Mouse (Mus musculus): ENCODE measurements at regions not wholly inside any gene's neighbourhood (a gene's known extent, or its start where the extent isn't known, plus 50 kb on each side); places are given as distances from the start of the nearest gene placed in this dataset.
A peak's percentile ranks its signal among the peaks of the same experiment; 100 is the strongest.

- Histone ChIP-seq H3K9me3 (no peaks in the 10 kb centered on the region), H3K27me3 (no peaks in the 10 kb centered on the region), H3K36me3 (replicated peaks) (no peaks in the 10 kb centered on the region), H3K9ac (no peak overlapping the region), H3K27ac (no peak overlapping the region), H3K4me2 (no peak overlapping the region), H3K4me1 (no peaks in the 10 kb centered on the region), H3K4me3 (replicated peaks) (no peak overlapping the region)
- no peak for ATAC-seq (ENCODE audit: low FRiP score)
- 73% methylated on average over 1 of the region's 1 CpGs for WGBS
These were observed 3344.8 kb upstream of the Gm6569 start for GRCm38 (mm10) chr15:70489548-70489947.

- Histone ChIP-seq H3K4me1 (no peaks in the 10 kb centered on the region), H3K36me3 (replicated peaks) (no peaks in the 10 kb centered on the region), H3K27ac (no peak overlapping the region), H3K4me2 (no peak overlapping the region), H3K9me3 (no peaks in the 10 kb centered on the region), H3K9ac (no peak overlapping the region), H3K4me3 (replicated peaks) (no peak overlapping the region), H3K27me3 (no peaks in the 10 kb centered on the region)
- ATAC-seq (ENCODE audit: low FRiP score): no peak
- WGBS: 80% methylated on average over 2 of the region's 2 CpGs
These were observed 3327.1 kb upstream of the Gm6569 start for GRCm38 (mm10) chr15:70507046-70507818.

- H3K4me2 ChIP-seq: no peak overlapping the region
- no peaks in the 10 kb centered on the region for H3K27me3 ChIP-seq
- H3K9me3 ChIP-seq: no peaks in the 10 kb centered on the region
- H3K9ac ChIP-seq: no peak overlapping the region
- H3K4me1 ChIP-seq: no peaks in the 10 kb centered on the region
- 51% methylated on average over 4 of the region's 4 CpGs for WGBS
- H3K27ac ChIP-seq: no peak overlapping the region
- no peaks in the 10 kb centered on the region for H3K36me3 ChIP-seq (replicated peaks)
- no peak for ATAC-seq (ENCODE audit: low FRiP score)
- no peak overlapping the region for H3K4me3 ChIP-seq (replicated peaks)
These were observed 3313.8 kb upstream of the Gm6569 start for GRCm38 (mm10) chr15:70520551-70520950.

- Histone ChIP-seq H3K4me2 (peak overlapping the region; percentile 24), H3K27ac (peak overlapping the region; percentile 2; the same call in 1 of the 2 replicates), H3K27me3 (no peaks in the 10 kb centered on the region), H3K4me3 (replicated peaks) (no peak overlapping the region), H3K4me1 (peaks cover 14% of the 10 kb centered on the region), H3K9ac (no peak overlapping the region), H3K9me3 (no peaks in the 10 kb centered on the region), H3K36me3 (replicated peaks) (no peaks in the 10 kb centered on the region)
- WGBS: 32% methylated on average over 18 of the region's 18 CpGs
- ATAC-seq (ENCODE audit: low FRiP score): peak; percentile 84; the same call in 1 of the 2 replicates
These were observed 3279.4 kb upstream of the Gm6569 start for GRCm38 (mm10) chr15:70554773-70555582.

- Histone ChIP-seq H3K27me3 (no peaks in the 10 kb centered on the region), H3K4me2 (peak overlapping the region; percentile 24; the same call in 1 of the 2 replicates), H3K9ac (no peak overlapping the region), H3K4me1 (peaks cover 14% of the 10 kb centered on the region), H3K4me3 (replicated peaks) (no peak overlapping the region), H3K36me3 (replicated peaks) (no peaks in the 10 kb centered on the region), H3K27ac (peak overlapping the region; percentile 2; the same call in 1 of the 2 replicates), H3K9me3 (no peaks in the 10 kb centered on the region)
- no peak for ATAC-seq (ENCODE audit: low FRiP score)
- 55% methylated on average over 1 of the region's 1 CpGs for WGBS
These were observed 3278.8 kb upstream of the Gm6569 start for GRCm38 (mm10) chr15:70555583-70555894.

- ATAC-seq (ENCODE audit: low FRiP score): peak; percentile 57
- H3K36me3 ChIP-seq (replicated peaks): no peaks in the 10 kb centered on the region
- H3K9ac ChIP-seq: no peak overlapping the region
- H3K27ac ChIP-seq: no peak overlapping the region
- no peak overlapping the region for H3K4me2 ChIP-seq
- 13% methylated on average over 1 of the region's 1 CpGs for WGBS
- peaks cover 5% of the 10 kb centered on the region for H3K4me1 ChIP-seq
- no peaks in the 10 kb centered on the region for H3K9me3 ChIP-seq
- no peak overlapping the region for H3K4me3 ChIP-seq (replicated peaks)
- peaks cover 31% of the 10 kb centered on the region for H3K27me3 ChIP-seq
These were observed 3240.1 kb upstream of the Gm6569 start for GRCm38 (mm10) chr15:70594295-70594694.

GRCm38 (mm10) chr15:70600762-70601489 is 3233.4 kb upstream of the Gm6569 start:
- Histone ChIP-seq H3K9me3 (no peaks in the 10 kb centered on the region), H3K27me3 (peaks cover 14% of the 10 kb centered on the region), H3K36me3 (replicated peaks) (no peaks in the 10 kb centered on the region), H3K4me3 (replicated peaks) (no peak overlapping the region), H3K9ac (no peak overlapping the region), H3K4me1 (no peaks in the 10 kb centered on the region), H3K27ac (no peak overlapping the region), H3K4me2 (no peak overlapping the region)
- 56% methylated on average over 2 of the region's 2 CpGs for WGBS
- no peak for ATAC-seq (ENCODE audit: low FRiP score)

GRCm38 (mm10) chr15:70605251-70605650 is 3229.1 kb upstream of the Gm6569 start:
- Histone ChIP-seq H3K4me1 (no peaks in the 10 kb centered on the region), H3K27me3 (no peaks in the 10 kb centered on the region), H3K27ac (no peak overlapping the region), H3K4me2 (no peak overlapping the region), H3K9ac (no peak overlapping the region), H3K4me3 (replicated peaks) (no peak overlapping the region), H3K36me3 (replicated peaks) (no peaks in the 10 kb centered on the region), H3K9me3 (no peaks in the 10 kb centered on the region)
- no peak for ATAC-seq (ENCODE audit: low FRiP score)
- WGBS: 93% methylated on average over 4 of the region's 4 CpGs

GRCm38 (mm10) chr15:70606896-70607295 is 3227.5 kb upstream of the Gm6569 start:
- no peak for ATAC-seq (ENCODE audit: low FRiP score)
- Histone ChIP-seq H3K27ac (no peak overlapping the region), H3K27me3 (no peaks in the 10 kb centered on the region), H3K4me3 (replicated peaks) (no peak overlapping the region), H3K4me2 (no peak overlapping the region), H3K9ac (no peak overlapping the region), H3K36me3 (replicated peaks) (no peaks in the 10 kb centered on the region), H3K9me3 (no peaks in the 10 kb centered on the region), H3K4me1 (no peaks in the 10 kb centered on the region)
- 92% methylated on average over 1 of the region's 1 CpGs for WGBS

- Histone ChIP-seq H3K4me3 (replicated peaks) (no peak overlapping the region), H3K9me3 (no peaks in the 10 kb centered on the region), H3K36me3 (replicated peaks) (no peaks in the 10 kb centered on the region), H3K27ac (no peak overlapping the region), H3K27me3 (no peaks in the 10 kb centered on the region), H3K9ac (no peak overlapping the region), H3K4me2 (no peak overlapping the region), H3K4me1 (no peaks in the 10 kb centered on the region)
- WGBS: 78% methylated on average over 2 of the region's 2 CpGs
- ATAC-seq (ENCODE audit: low FRiP score): no peak
These were observed 3216.2 kb upstream of the Gm6569 start for GRCm38 (mm10) chr15:70618131-70618674.

- WGBS: 77% methylated on average over 2 of the region's 2 CpGs
- no peak overlapping the region for H3K4me2 ChIP-seq
- H3K27me3 ChIP-seq: no peaks in the 10 kb centered on the region
- H3K9ac ChIP-seq: no peak overlapping the region
- H3K4me1 ChIP-seq: no peaks in the 10 kb centered on the region; the same call in 1 of the 2 replicates
- no peak overlapping the region for H3K27ac ChIP-seq
- no peaks in the 10 kb centered on the region for H3K9me3 ChIP-seq
- no peak overlapping the region for H3K4me3 ChIP-seq (replicated peaks)
- no peaks in the 10 kb centered on the region for H3K36me3 ChIP-seq (replicated peaks)
- no peak for ATAC-seq (ENCODE audit: low FRiP score)
These were observed 3193.3 kb upstream of the Gm6569 start for GRCm38 (mm10) chr15:70641051-70641552.
